Mouse (Mus musculus) fat pad, adult 2 months (tissue): ENCODE data around the gene Gpr157.
A peak's percentile ranks its signal among the peaks of the same experiment; 100 is the strongest.
"Not testable (repeated sequence)": the region's sequence is repeated elsewhere in the genome, so short reads cannot be mapped to it uniquely, and the experiment has no call there.

Experiments used
- DNase-seq: peaks from one replicate; pipeline ENCODE4 v3.0.0-alpha.2; 2011; ENCODE audit warnings: low read depth, low spot score; ENCODE audit errors: extremely low read depth

The Gpr157 gene

GRCm38 (mm10) chr4:150087161-150087889 is at the start of gene Gpr157:
TSS of gene Gpr157 (plus strand) at chr4:150087365.
- DNase-seq = peak; percentile 81

GRCm38 (mm10) chr4:150038533-150038932 is 48.6 kb upstream of the Gpr157 start:
- no peak for DNase-seq

GRCm38 (mm10) chr4:150040003-150040581 is 47.1 kb upstream of the Gpr157 start:
- DNase-seq = no peak

GRCm38 (mm10) chr4:150040856-150041255 is 46.3 kb upstream of the Gpr157 start:
- DNase-seq = not testable (repeated sequence)

- no peak for DNase-seq
Observed at GRCm38 (mm10) chr4:150041346-150042110, 45.6 kb upstream of the Gpr157 start.

GRCm38 (mm10) chr4:150043591-150043990 is 43.6 kb upstream of the Gpr157 start:
- no peak for DNase-seq

- no peak for DNase-seq
Observed at GRCm38 (mm10) chr4:150048038-150048437, 39.1 kb upstream of the Gpr157 start.

GRCm38 (mm10) chr4:150048478-150049156 is 38.5 kb upstream of the Gpr157 start:
- DNase-seq = no peak

- no peak for DNase-seq
Observed at GRCm38 (mm10) chr4:150049157-150049513, 38.0 kb upstream of the Gpr157 start.

GRCm38 (mm10) chr4:150049564-150050226 is 37.5 kb upstream of the Gpr157 start:
- no peak for DNase-seq

GRCm38 (mm10) chr4:150051514-150051913 is 35.7 kb upstream of the Gpr157 start:
- DNase-seq = no peak

- DNase-seq = no peak
Observed at GRCm38 (mm10) chr4:150052380-150052779, 34.8 kb upstream of the Gpr157 start.

- DNase-seq = no peak
Observed at GRCm38 (mm10) chr4:150056171-150056570, 31.0 kb upstream of the Gpr157 start.

- no peak for DNase-seq
Observed at GRCm38 (mm10) chr4:150057722-150058121, 29.4 kb upstream of the Gpr157 start.

GRCm38 (mm10) chr4:150059841-150060468 is 27.2 kb upstream of the Gpr157 start:
- no peak for DNase-seq

GRCm38 (mm10) chr4:150060469-150061170 is 26.5 kb upstream of the Gpr157 start:
- no peak for DNase-seq

- no peak for DNase-seq
Observed at GRCm38 (mm10) chr4:150061432-150062225, 25.5 kb upstream of the Gpr157 start.

- no peak for DNase-seq
Observed at GRCm38 (mm10) chr4:150066706-150067323, 20.4 kb upstream of the Gpr157 start.

- DNase-seq = no peak
Observed at GRCm38 (mm10) chr4:150068216-150068615, 18.9 kb upstream of the Gpr157 start.
